Mouse (Mus musculus): ENCODE results near the gene Frat2. TPM values are rescaled to one million over a fixed set of nuclear protein-coding genes. Genes with fewer than 3 reads are reported as not detected.
"Not testable (repeated sequence)": the region's sequence is repeated elsewhere in the genome, so short reads cannot be mapped to it uniquely, and the experiment has no call there.

Frat2 gene
- 7.5 and 8.3 TPM in 2 replicates for polyA plus RNA-seq (2012; rRNA removed)

- peak; percentile 55 to 83 for DNase-seq (ENCODE audit: extremely low spot score in 1 of 2, low spot score in 1 of 2)
Observed at GRCm38 (mm10) chr19:41847992-41848851, at the start of gene Frat2. Gene Frat2 (minus strand): TSS chr19:41848132.

- DNase-seq (ENCODE audit: extremely low spot score in 1 of 2, low spot score in 1 of 2): no peak
Observed at GRCm38 (mm10) chr19:41896319-41896711, 48.4 kb upstream of the Frat2 start.

- peak; percentile 85 to 93 for DNase-seq (ENCODE audit: extremely low spot score in 1 of 2, low spot score in 1 of 2)
Observed at GRCm38 (mm10) chr19:41895460-41896318, 47.8 kb upstream of the Frat2 start, which contains the start of gene Rrp12. Gene Rrp12 (minus strand): TSS chr19:41896173.

- no peak for DNase-seq (ENCODE audit: extremely low spot score in 1 of 2, low spot score in 1 of 2)
Observed at GRCm38 (mm10) chr19:41894959-41895358, 47.0 kb upstream of the Frat2 start.

- DNase-seq (ENCODE audit: extremely low spot score in 1 of 2, low spot score in 1 of 2): no peak
Observed at GRCm38 (mm10) chr19:41888191-41888590, 40.3 kb upstream of the Frat2 start.

GRCm38 (mm10) chr19:41883882-41884281 lies 36.0 kb upstream of the Frat2 start:
- DNase-seq (ENCODE audit: extremely low spot score in 1 of 2, low spot score in 1 of 2): no peak

GRCm38 (mm10) chr19:41881842-41882241 lies 33.9 kb upstream of the Frat2 start:
- no peak for DNase-seq (ENCODE audit: extremely low spot score in 1 of 2, low spot score in 1 of 2)

GRCm38 (mm10) chr19:41874356-41874755 lies 26.4 kb upstream of the Frat2 start:
- no peak for DNase-seq (ENCODE audit: extremely low spot score in 1 of 2, low spot score in 1 of 2)

GRCm38 (mm10) chr19:41872285-41872684 lies 24.4 kb upstream of the Frat2 start:
- peak in 1 of 2 experiments; percentile 61 for DNase-seq (ENCODE audit: extremely low spot score in 1 of 2, low spot score in 1 of 2)

- not testable (repeated sequence) for DNase-seq (ENCODE audit: extremely low spot score in 1 of 2, low spot score in 1 of 2)
Observed at GRCm38 (mm10) chr19:41869946-41870345, 22.0 kb upstream of the Frat2 start.

- peak in 1 of 2 experiments; percentile 56 for DNase-seq (ENCODE audit: extremely low spot score in 1 of 2, low spot score in 1 of 2)
Observed at GRCm38 (mm10) chr19:41869296-41869695, 21.4 kb upstream of the Frat2 start.

- no peak for DNase-seq (ENCODE audit: extremely low spot score in 1 of 2, low spot score in 1 of 2)
Observed at GRCm38 (mm10) chr19:41866707-41867106, 18.8 kb upstream of the Frat2 start.

- DNase-seq (ENCODE audit: extremely low spot score in 1 of 2, low spot score in 1 of 2): no peak
Observed at GRCm38 (mm10) chr19:41857816-41858310, 9.9 kb upstream of the Frat2 start.

- no peak for DNase-seq (ENCODE audit: extremely low spot score in 1 of 2, low spot score in 1 of 2)
Observed at GRCm38 (mm10) chr19:41857086-41857762, 9.3 kb upstream of the Frat2 start.

- DNase-seq (ENCODE audit: extremely low spot score in 1 of 2, low spot score in 1 of 2): no peak
Observed at GRCm38 (mm10) chr19:41852423-41852822, 4.5 kb upstream of the Frat2 start.

- DNase-seq (ENCODE audit: extremely low spot score in 1 of 2, low spot score in 1 of 2): no peak
Observed at GRCm38 (mm10) chr19:41850719-41851543, 3.0 kb upstream of the Frat2 start.

GRCm38 (mm10) chr19:41850021-41850718 lies 2.2 kb upstream of the Frat2 start:
- DNase-seq (ENCODE audit: extremely low spot score in 1 of 2, low spot score in 1 of 2): no peak

GRCm38 (mm10) chr19:41847614-41847991 lies 329 bp downstream of the Frat2 start:
- DNase-seq (ENCODE audit: extremely low spot score in 1 of 2, low spot score in 1 of 2): not testable (repeated sequence)

- DNase-seq (ENCODE audit: extremely low spot score in 1 of 2, low spot score in 1 of 2): peak in 1 of 2 experiments; percentile 45
Observed at GRCm38 (mm10) chr19:41847091-41847581, 796 bp downstream of the Frat2 start.

All from frontal cortex, adult 2 months (tissue).